Mouse (Mus musculus) heart, adult 2 months (tissue): ENCODE data around the gene Fbln1.

ENCODE experiments used
- CTCF ChIP-seq: fragments of 200-600 bp; IDR thresholded peaks from 2 replicates; pipeline ENCODE4 v1.8.1; 2022; ENCODE audit warnings: antibody characterized with exemption, mild to moderate bottlenecking, moderate library complexity
- EP300 ChIP-seq: fragments of 200-500 bp; IDR thresholded peaks from 2 replicates; pipeline ENCODE4 v1.6.1; 2011; ENCODE audit warnings: low read depth, low read length, control low read depth; ENCODE audit not compliant: insufficient read depth
- POLR2A ChIP-seq: fragments of 200-500 bp; IDR thresholded peaks from 2 replicates; pipeline ENCODE4 v1.6.1; 2011; ENCODE audit warnings: mild to moderate bottlenecking, low read depth, low read length, control low read depth; ENCODE audit not compliant: insufficient read depth

GRCm38 (mm10) chr15:85209341-85209740 lies 3.6 kb downstream of the Fbln1 start:
- TF ChIP-seq CTCF (peak; percentile 56), EP300 (no peak), POLR2A (no peak)
